Mouse (Mus musculus): ENCODE measurements around the gene Igfbp4. TPM values are rescaled to one million over a fixed set of nuclear protein-coding genes. Genes with fewer than 3 reads are reported as not detected.

The Igfbp4 gene
- polyA plus RNA-seq, 2 experiments: 942 to 1,086 TPM

GRCm38 (mm10) chr11:99081566-99081965 lies 40.5 kb downstream of the Igfbp4 start:
- H3K9ac ChIP-seq (ENCODE audit: low read depth, low read length, severe bottlenecking): no peak overlapping the region
- H3K36me3 ChIP-seq (ENCODE audit: control insufficient read depth, insufficient read depth, low read length): no peaks in the 10 kb centered on the region
- DNase-seq (ENCODE audit: low spot score): no peak
- WGBS: 38% methylated on average over 3 of the region's 3 CpGs
- H3K9me3 ChIP-seq (ENCODE audit: control insufficient read depth, low read length): no peaks in the 10 kb centered on the region
- no peak for ATAC-seq (ENCODE audit: low FRiP score, low read depth)
- H3K4me3 ChIP-seq (replicated peaks; ENCODE audit: low read length): no peak overlapping the region
- no peaks in the 10 kb centered on the region for H3K27me3 ChIP-seq (ENCODE audit: control insufficient read depth, insufficient read depth, low read length)
- H3K4me2 ChIP-seq (replicated peaks; ENCODE audit: low read depth, low read length, severe bottlenecking): 0 out of 2 replicates have a peak overlapping the region, but pooled peaks have one; percentile 27
- peak overlapping the region; percentile 90 for H3K27ac ChIP-seq (replicated peaks; ENCODE audit: low read depth, low read length)
- H3K4me1 ChIP-seq (ENCODE audit: control insufficient read depth, insufficient read depth, low read length): peaks cover 42% of the 10 kb centered on the region
- no peak for TF ChIP-seq POLR2A (IDR thresholded peaks at IDR 0.05; ENCODE audit: borderline replicate concordance, extremely low read depth, insufficient read depth, insufficient read length)

- no peak for TF ChIP-seq POLR2A (IDR thresholded peaks at IDR 0.05; ENCODE audit: borderline replicate concordance, extremely low read depth, insufficient read depth, insufficient read length)
- peak; percentile 41 for DNase-seq (ENCODE audit: low spot score)
- H3K9ac ChIP-seq (ENCODE audit: low read depth, low read length, severe bottlenecking): 0 out of 2 replicates have a peak overlapping the region, but pooled peaks have one; percentile 12
- ATAC-seq (ENCODE audit: low FRiP score, low read depth): peak; percentile 56
- peak overlapping the region; percentile 90 for H3K27ac ChIP-seq (replicated peaks; ENCODE audit: low read depth, low read length)
- no peaks in the 10 kb centered on the region for H3K36me3 ChIP-seq (ENCODE audit: control insufficient read depth, insufficient read depth, low read length)
- 18% methylated on average over 8 of the region's 8 CpGs for WGBS
- peak overlapping the region; percentile 27; the same call in 1 of the 2 replicates for H3K4me2 ChIP-seq (replicated peaks; ENCODE audit: low read depth, low read length, severe bottlenecking)
- H3K27me3 ChIP-seq (ENCODE audit: control insufficient read depth, insufficient read depth, low read length): no peaks in the 10 kb centered on the region
- no peaks in the 10 kb centered on the region for H3K9me3 ChIP-seq (ENCODE audit: control insufficient read depth, low read length)
- peaks cover 42% of the 10 kb centered on the region for H3K4me1 ChIP-seq (ENCODE audit: control insufficient read depth, insufficient read depth, low read length)
- no peak overlapping the region for H3K4me3 ChIP-seq (replicated peaks; ENCODE audit: low read length)
Observed at GRCm38 (mm10) chr11:99082098-99082497, 41.1 kb downstream of the Igfbp4 start.

- peaks cover 32% of the 10 kb centered on the region for H3K4me1 ChIP-seq (ENCODE audit: control insufficient read depth, insufficient read depth, low read length)
- ATAC-seq (ENCODE audit: low FRiP score, low read depth) (no peak), DNase-seq (ENCODE audit: low spot score) (no peak)
- H3K9ac ChIP-seq (ENCODE audit: low read depth, low read length, severe bottlenecking): no peak overlapping the region
- H3K27me3 ChIP-seq (ENCODE audit: control insufficient read depth, insufficient read depth, low read length): no peaks in the 10 kb centered on the region
- H3K36me3 ChIP-seq (ENCODE audit: control insufficient read depth, insufficient read depth, low read length): no peaks in the 10 kb centered on the region
- H3K4me3 ChIP-seq (replicated peaks; ENCODE audit: low read length): no peak overlapping the region
- no peak overlapping the region for H3K27ac ChIP-seq (replicated peaks; ENCODE audit: low read depth, low read length)
- TF ChIP-seq POLR2A (IDR thresholded peaks at IDR 0.05; ENCODE audit: borderline replicate concordance, extremely low read depth, insufficient read depth, insufficient read length): no peak
- no peak overlapping the region for H3K4me2 ChIP-seq (replicated peaks; ENCODE audit: low read depth, low read length, severe bottlenecking)
- no peaks in the 10 kb centered on the region for H3K9me3 ChIP-seq (ENCODE audit: control insufficient read depth, low read length)
- 73% methylated on average over 8 of the region's 8 CpGs for WGBS
Observed at GRCm38 (mm10) chr11:99083516-99083915, 42.5 kb downstream of the Igfbp4 start.

GRCm38 (mm10) chr11:99084366-99084765 lies 43.3 kb downstream of the Igfbp4 start:
- H3K9me3 ChIP-seq (ENCODE audit: control insufficient read depth, low read length): no peaks in the 10 kb centered on the region
- H3K4me3 ChIP-seq (replicated peaks; ENCODE audit: low read length): no peak overlapping the region
- H3K4me2 ChIP-seq (replicated peaks; ENCODE audit: low read depth, low read length, severe bottlenecking): no peak overlapping the region
- ATAC-seq (ENCODE audit: low FRiP score, low read depth) (no peak), DNase-seq (ENCODE audit: low spot score) (no peak)
- WGBS: 68% methylated on average over 9 of the region's 9 CpGs
- peaks cover 29% of the 10 kb centered on the region for H3K4me1 ChIP-seq (ENCODE audit: control insufficient read depth, insufficient read depth, low read length)
- TF ChIP-seq POLR2A (IDR thresholded peaks at IDR 0.05; ENCODE audit: borderline replicate concordance, extremely low read depth, insufficient read depth, insufficient read length): no peak
- H3K36me3 ChIP-seq (ENCODE audit: control insufficient read depth, insufficient read depth, low read length): no peaks in the 10 kb centered on the region
- no peak overlapping the region for H3K9ac ChIP-seq (ENCODE audit: low read depth, low read length, severe bottlenecking)
- H3K27me3 ChIP-seq (ENCODE audit: control insufficient read depth, insufficient read depth, low read length): no peaks in the 10 kb centered on the region
- no peak overlapping the region for H3K27ac ChIP-seq (replicated peaks; ENCODE audit: low read depth, low read length)

- no peak overlapping the region for H3K4me3 ChIP-seq (replicated peaks; ENCODE audit: low read length)
- WGBS: 62% methylated on average over 2 of the region's 2 CpGs
- H3K9ac ChIP-seq (ENCODE audit: low read depth, low read length, severe bottlenecking): no peak overlapping the region
- no peaks in the 10 kb centered on the region for H3K9me3 ChIP-seq (ENCODE audit: control insufficient read depth, low read length)
- H3K4me2 ChIP-seq (replicated peaks; ENCODE audit: low read depth, low read length, severe bottlenecking): no peak overlapping the region
- no peak for ATAC-seq (ENCODE audit: low FRiP score, low read depth)
- no peak overlapping the region for H3K27ac ChIP-seq (replicated peaks; ENCODE audit: low read depth, low read length)
- no peak for TF ChIP-seq POLR2A (IDR thresholded peaks at IDR 0.05; ENCODE audit: borderline replicate concordance, extremely low read depth, insufficient read depth, insufficient read length)
- DNase-seq (ENCODE audit: low spot score): no peak
- H3K36me3 ChIP-seq (ENCODE audit: control insufficient read depth, insufficient read depth, low read length): no peaks in the 10 kb centered on the region
- H3K27me3 ChIP-seq (ENCODE audit: control insufficient read depth, insufficient read depth, low read length): no peaks in the 10 kb centered on the region
- H3K4me1 ChIP-seq (ENCODE audit: control insufficient read depth, insufficient read depth, low read length): no peaks in the 10 kb centered on the region
Observed at GRCm38 (mm10) chr11:99088486-99088885, 47.4 kb downstream of the Igfbp4 start.
